Mouse (Mus musculus): Measurements from ENCODE around the gene Gm45140. TPM values are rescaled to one million over a fixed set of nuclear protein-coding genes. Genes with fewer than 3 reads are reported as not detected.
"Not testable (repeated sequence)": the region's sequence is repeated elsewhere in the genome, so short reads cannot be mapped to it uniquely, and the experiment has no call there.

Gene Gm45140
- polyA plus RNA-seq, 1 experiment from 2014 or later: 3.6 TPM

DNA sequence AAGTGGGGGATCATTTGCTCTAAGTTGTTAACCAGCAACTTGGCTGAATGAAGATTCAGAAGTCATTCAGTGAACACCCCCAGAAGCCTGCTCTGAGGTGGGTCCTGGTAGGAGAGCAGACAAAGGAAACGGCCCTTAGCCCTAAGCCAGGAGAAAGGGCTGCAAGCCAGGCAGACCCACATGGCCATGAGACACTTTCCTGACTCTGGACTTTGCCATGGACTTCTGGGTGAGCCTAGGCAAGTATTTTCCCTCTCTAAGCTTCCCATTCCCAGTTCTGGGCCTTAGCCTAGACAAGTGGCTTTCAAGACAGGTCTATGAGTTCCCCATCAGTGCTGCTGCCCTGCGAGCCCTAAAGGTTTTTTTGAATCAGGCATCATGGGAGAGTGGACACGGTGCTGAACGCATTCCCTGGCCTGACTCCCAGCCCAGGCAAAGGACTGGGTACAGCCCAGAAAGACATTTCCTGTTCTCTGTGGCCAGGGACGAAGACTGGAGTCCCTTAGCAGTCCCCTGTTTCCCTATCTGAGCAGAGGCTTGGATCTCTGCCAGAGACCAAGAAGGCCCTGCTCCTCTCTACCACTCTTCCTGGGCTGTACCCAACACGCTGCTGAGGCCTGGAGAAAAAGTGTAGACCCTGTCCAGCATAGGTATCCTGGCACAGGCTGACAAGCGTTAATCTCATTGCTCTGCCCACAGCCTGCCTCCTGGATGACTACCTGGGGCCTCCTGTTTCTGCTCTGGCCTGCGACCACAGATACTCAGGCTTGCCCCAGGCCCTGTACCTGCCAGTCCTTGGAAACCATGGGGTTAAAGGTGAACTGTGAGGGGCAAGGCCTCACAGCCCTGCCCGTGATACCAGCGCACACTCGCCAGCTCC lies 57.1 kb downstream of the Gm45140 start:
- no peak overlapping the region for H3K4me2 ChIP-seq (replicated peaks)
- H3K27me3 ChIP-seq: no peaks in the 10 kb centered on the region
- H3K4me1 ChIP-seq: no peaks in the 10 kb centered on the region
- WGBS: 80% methylated on average over 11 of the region's 11 CpGs
- no peak overlapping the region for H3K9ac ChIP-seq (replicated peaks)
- H3K36me3 ChIP-seq: no peaks in the 10 kb centered on the region
- no peak overlapping the region for H3K27ac ChIP-seq (replicated peaks)
- no peaks in the 10 kb centered on the region for H3K9me3 ChIP-seq
- H3K4me3 ChIP-seq: no peak overlapping the region
- no peak for ATAC-seq (replicated peaks)

DNA sequence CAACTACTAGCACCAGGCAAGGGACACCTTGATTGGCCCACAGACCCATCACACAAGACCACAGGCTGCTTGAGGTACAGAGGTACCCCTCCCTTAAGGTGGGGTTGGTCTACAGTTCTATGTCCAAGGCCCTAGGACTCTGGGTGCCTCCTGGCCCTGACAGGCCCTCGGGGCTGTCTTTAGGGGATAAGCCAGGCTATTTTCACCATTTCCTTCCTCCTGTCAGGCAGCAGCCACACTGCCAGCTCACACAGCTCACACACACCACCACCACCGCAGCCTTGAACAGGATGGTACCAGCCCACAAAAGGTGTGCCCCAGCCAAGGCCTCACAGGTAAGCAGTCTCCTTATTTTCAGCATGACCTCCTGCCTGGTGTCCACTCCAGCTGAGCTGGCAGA lies 57.8 kb downstream of the Gm45140 start, which contains the start of gene Gp9:
Gene Gp9, plus strand, starts transcription at position 231 of the 400 bp plus-strand sequence.
- ATAC-seq (replicated peaks): no peak
- no peak within 1 kb of the TSS for H3K9ac ChIP-seq (replicated peaks)
- H3K9me3 ChIP-seq: no peaks in the 10 kb centered on the region
- no peaks in the 10 kb centered on the region for H3K36me3 ChIP-seq
- WGBS: 88% methylated on average over 2 of the region's 2 CpGs
- H3K27ac ChIP-seq (replicated peaks): no peak within 1 kb of the TSS
- H3K4me3 ChIP-seq: no peak within 1 kb of the TSS
- H3K4me1 ChIP-seq: no peaks in the 10 kb centered on the region
- H3K27me3 ChIP-seq: no peaks in the 10 kb centered on the region
- no peak within 1 kb of the TSS for H3K4me2 ChIP-seq (replicated peaks)

DNA sequence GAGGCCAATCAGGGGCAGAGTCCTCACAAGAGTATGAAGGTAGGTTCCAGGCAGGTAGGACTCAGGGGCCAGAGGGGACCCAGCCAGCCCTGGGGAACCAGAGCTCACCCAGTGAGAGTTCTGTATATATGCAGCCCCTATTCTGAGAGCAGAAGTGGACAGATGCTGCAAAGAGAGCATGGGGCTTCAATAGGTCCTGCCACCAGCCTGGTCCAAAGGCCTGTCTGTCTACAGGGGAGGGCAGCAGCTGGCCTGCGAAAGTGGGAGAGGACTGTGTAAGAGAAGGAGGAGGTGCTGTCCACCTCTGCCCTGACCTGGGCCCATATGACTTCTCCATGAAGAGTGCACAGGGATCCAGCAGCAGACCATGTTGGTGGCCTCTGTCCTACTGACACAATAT lies 58.9 kb downstream of the Gm45140 start:
- H3K27me3 ChIP-seq: no peaks in the 10 kb centered on the region
- H3K4me2 ChIP-seq (replicated peaks): no peak overlapping the region
- H3K4me1 ChIP-seq: no peaks in the 10 kb centered on the region
- no peaks in the 10 kb centered on the region for H3K9me3 ChIP-seq
- WGBS: 100% methylated on average over 1 of the region's 1 CpGs
- H3K27ac ChIP-seq (replicated peaks): no peak overlapping the region
- no peaks in the 10 kb centered on the region for H3K36me3 ChIP-seq
- H3K9ac ChIP-seq (replicated peaks): no peak overlapping the region
- no peak overlapping the region for H3K4me3 ChIP-seq
- ATAC-seq (replicated peaks): no peak

DNA sequence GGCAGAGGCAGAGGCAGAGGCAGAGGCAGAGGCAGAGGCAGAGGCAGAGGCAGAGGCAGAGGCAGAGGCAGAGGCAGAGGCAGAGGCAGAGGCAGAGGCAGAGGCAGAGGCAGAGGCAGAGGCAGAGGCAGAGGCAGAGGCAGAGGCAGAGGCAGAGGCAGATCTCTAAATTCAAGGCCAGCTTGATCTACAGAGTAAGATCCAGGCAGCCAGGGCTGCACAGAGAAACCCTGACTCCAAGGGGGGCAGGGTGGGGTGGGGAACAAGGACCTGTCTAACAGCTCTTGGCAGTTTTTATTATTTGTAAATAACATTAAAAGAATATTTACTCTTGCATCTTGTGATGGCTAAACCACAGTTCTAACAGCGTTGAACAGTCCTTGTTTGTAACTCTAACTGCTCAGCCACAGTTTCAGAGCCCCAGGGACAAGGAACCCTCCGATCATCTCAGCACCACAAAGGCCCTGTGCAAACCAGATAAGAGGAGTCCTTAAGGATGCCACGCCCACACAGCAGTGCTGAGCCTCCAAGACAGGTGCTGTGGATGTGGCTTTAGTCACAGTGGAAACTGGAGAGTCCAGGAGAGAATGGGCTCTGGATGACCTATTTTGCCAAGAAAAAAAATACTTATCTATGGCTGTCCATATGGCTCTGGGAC lies 59.9 kb downstream of the Gm45140 start:
- H3K4me1 ChIP-seq: no peaks in the 10 kb centered on the region
- no peak for ATAC-seq (replicated peaks)
- no peaks in the 10 kb centered on the region for H3K9me3 ChIP-seq
- H3K27ac ChIP-seq (replicated peaks): no peak overlapping the region
- H3K9ac ChIP-seq (replicated peaks): no peak overlapping the region
- no peaks in the 10 kb centered on the region for H3K27me3 ChIP-seq
- no peak overlapping the region for H3K4me3 ChIP-seq
- H3K36me3 ChIP-seq: no peaks in the 10 kb centered on the region
- H3K4me2 ChIP-seq (replicated peaks): no peak overlapping the region
- 84% methylated on average over 3 of the region's 3 CpGs for WGBS

DNA sequence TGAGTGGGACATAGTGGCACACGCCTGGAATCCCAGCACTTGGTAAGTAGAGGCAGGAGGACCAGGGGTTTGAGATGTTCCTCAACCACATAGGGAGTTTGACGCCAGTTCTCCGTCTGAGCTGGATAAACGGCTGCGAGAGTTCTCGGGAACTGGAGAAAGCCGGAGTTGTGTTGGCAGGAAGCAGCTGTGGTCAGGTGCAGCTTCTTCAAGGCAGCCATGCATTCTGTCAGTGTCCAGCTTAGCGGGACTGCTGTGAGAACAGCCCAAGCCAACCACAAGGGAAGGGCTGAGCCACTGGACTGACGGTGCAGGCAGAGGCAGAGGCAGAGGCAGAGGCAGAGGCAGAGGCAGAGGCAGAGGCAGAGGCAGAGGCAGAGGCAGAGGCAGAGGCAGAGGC lies 60.7 kb downstream of the Gm45140 start:
- ATAC-seq (replicated peaks): no peak
- no peak overlapping the region for H3K9ac ChIP-seq (replicated peaks)
- no peaks in the 10 kb centered on the region for H3K9me3 ChIP-seq
- no peak overlapping the region for H3K4me3 ChIP-seq
- 87% methylated on average over 9 of the region's 9 CpGs for WGBS
- no peaks in the 10 kb centered on the region for H3K36me3 ChIP-seq
- no peaks in the 10 kb centered on the region for H3K4me1 ChIP-seq
- H3K27me3 ChIP-seq: no peaks in the 10 kb centered on the region
- H3K27ac ChIP-seq (replicated peaks): no peak overlapping the region
- H3K4me2 ChIP-seq (replicated peaks): no peak overlapping the region

DNA sequence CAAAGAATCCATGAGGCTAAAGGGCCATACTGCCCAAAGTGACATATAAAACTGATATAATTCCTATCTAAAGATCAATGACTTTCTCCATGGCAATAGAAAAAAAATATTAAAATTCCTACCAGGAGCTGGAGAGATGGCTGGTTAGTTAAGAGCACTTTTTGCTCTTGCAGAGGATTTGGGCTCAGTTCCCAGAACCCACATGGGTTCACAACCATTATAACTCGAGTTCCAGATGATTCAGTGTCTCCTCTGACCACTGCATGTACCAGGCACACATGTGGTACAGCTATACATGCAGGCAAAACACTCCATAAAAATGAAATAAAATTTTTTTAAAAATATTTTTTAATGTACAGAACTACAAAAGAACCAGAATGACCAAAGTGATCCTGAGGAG lies 61.1 kb downstream of the Gm45140 start:
- H3K4me3 ChIP-seq: no peak overlapping the region
- no peaks in the 10 kb centered on the region for H3K9me3 ChIP-seq
- no peak overlapping the region for H3K9ac ChIP-seq (replicated peaks)
- H3K4me2 ChIP-seq (replicated peaks): no peak overlapping the region
- no peaks in the 10 kb centered on the region for H3K36me3 ChIP-seq
- no peak overlapping the region for H3K27ac ChIP-seq (replicated peaks)
- H3K27me3 ChIP-seq: no peaks in the 10 kb centered on the region
- ATAC-seq (replicated peaks): no peak
- 45% methylated on average over 1 of the region's 1 CpGs for WGBS
- no peaks in the 10 kb centered on the region for H3K4me1 ChIP-seq

DNA sequence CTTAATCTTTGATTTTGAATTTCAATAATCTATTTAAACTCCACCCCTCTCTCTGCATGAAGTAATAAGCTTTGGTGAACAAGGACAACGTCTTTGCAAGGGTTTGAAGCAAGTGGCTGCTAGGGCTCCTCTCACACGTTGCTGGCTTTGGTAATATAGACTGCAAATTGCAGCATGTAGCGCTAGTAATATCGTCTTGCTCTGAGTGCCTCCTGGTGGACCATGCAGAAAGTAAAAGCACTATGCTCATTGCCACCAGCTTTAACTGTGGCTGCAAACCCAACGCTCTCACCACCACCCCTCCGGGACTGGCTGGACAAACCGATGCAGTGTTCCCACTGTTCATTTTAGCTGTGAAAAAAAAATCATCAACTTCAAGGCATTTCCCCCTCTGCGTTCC lies 65.0 kb downstream of the Gm45140 start:
- no peak for ATAC-seq (replicated peaks)
- no peaks in the 10 kb centered on the region for H3K27me3 ChIP-seq
- H3K4me3 ChIP-seq: no peak overlapping the region
- no peak overlapping the region for H3K4me2 ChIP-seq (replicated peaks)
- H3K27ac ChIP-seq (replicated peaks): no peak overlapping the region
- WGBS: 66% methylated on average over 8 of the region's 8 CpGs
- no peaks in the 10 kb centered on the region for H3K9me3 ChIP-seq
- no peaks in the 10 kb centered on the region for H3K36me3 ChIP-seq
- no peak overlapping the region for H3K9ac ChIP-seq (replicated peaks)
- H3K4me1 ChIP-seq: no peaks in the 10 kb centered on the region

DNA sequence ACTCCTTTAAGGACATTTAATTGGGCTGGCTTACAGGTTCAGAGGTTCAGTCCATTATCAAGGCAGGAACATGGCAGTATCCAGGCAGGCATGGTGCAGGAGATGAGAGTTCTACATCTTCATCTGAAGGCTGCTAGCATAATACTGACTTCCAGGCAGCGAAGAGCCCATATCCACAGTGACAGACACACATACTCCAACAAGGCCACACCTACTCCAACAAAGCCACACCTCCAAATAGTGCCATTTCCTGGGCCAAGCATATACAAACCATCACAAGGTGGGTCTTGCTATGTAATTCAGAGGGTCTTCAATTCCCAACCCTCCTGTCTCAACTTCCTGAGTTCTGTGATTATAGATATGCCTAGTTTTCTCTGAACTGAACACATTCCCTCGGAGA lies 71.3 kb downstream of the Gm45140 start:
- H3K4me2 ChIP-seq (replicated peaks); H3K36me3 ChIP-seq; H3K4me1 ChIP-seq; H3K27ac ChIP-seq (replicated peaks); H3K9ac ChIP-seq (replicated peaks); H3K27me3 ChIP-seq; H3K4me3 ChIP-seq; H3K9me3 ChIP-seq; ATAC-seq (replicated peaks): not testable (repeated sequence)
- WGBS: 91% methylated on average over 2 of the region's 2 CpGs

DNA sequence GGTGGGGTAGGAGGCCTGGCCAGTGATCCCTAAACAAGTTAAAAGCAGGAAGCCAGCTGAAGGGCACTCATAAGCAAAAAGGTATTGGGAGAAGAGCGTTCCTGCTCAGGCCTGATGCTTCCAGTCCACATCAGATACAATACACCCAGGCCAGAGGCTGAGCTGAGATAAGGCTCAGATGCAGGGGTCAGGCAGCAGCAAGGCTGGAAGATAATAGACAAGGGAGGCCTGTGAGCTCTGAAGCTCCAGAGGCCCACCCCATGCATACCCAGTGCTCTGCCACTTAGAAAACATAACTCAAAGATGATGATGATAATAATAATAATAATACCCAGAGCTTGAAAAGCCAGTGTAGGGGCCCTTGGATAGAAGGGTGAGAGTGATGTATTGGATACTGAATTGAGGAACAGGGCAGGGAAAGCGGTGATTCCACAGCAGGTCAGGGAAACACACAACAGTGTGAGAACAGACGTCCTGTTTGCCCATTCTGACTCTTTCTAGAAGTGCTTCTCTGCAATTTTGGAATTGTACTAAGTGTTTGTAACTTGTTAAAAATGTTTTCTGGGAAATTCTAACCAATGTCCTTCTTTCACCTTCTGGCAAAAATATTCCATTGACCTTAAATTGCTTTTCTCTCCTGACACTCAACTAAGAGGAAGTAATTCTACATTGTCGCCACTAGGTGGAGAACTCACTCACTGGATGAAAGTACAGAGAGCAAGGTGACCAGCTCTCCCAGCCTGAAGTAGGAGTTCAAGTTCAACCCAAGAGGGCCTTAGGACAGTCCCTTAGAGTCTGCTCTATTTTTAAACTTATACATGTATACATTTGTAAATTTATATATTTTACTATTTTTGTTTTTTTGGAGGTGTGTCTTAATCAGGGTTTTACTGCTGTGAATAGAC lies 72.0 kb downstream of the Gm45140 start:
- no peaks in the 10 kb centered on the region for H3K36me3 ChIP-seq
- H3K27me3 ChIP-seq: no peaks in the 10 kb centered on the region
- 69% methylated on average over 4 of the region's 4 CpGs for WGBS
- no peak overlapping the region for H3K4me3 ChIP-seq
- no peaks in the 10 kb centered on the region for H3K9me3 ChIP-seq
- no peaks in the 10 kb centered on the region for H3K4me1 ChIP-seq
- no peak for ATAC-seq (replicated peaks)
- H3K27ac ChIP-seq (replicated peaks): no peak overlapping the region
- H3K9ac ChIP-seq (replicated peaks): no peak overlapping the region
- no peak overlapping the region for H3K4me2 ChIP-seq (replicated peaks)

DNA sequence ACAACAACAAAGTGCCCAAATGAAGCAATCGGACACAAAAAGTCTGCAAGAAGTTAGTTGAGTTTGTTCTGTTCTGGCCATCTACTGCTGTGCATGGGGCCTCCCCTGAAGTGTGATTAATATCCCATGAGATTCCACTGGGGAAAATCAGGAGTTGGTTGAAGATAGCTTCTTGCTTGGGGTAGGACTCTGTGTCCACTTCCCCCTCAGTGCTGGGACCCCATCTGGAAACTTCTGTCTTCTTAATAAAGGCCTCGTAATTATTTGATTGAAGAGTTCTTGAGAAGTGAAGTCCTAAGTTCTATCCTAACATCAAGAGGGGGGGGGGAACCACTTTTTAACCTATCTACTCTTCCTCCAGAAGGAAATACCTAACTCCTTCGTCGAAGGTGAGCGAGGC lies 73.4 kb downstream of the Gm45140 start:
- 94% methylated on average over 5 of the region's 5 CpGs for WGBS
- no peak for ATAC-seq (replicated peaks)

DNA sequence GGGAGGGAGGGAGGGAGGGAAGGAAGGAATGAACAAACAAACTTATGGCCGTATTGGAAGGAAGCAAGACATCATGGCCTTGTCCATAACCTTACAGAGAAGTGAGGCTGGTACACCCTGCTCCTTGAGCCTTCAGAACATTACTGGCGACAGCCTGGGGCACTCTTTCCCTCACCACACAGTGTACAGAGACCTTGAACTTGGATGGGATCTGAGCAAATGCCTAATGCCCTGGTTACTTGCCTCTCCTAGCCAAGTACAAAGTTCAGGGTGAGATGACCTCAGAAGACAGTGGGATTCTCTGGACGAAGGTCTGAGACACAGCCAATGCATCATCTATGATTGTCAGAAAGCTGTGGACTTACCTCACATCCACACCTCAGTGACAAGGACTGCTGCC lies 75.7 kb downstream of the Gm45140 start:
- no peak overlapping the region for H3K9ac ChIP-seq (replicated peaks)
- ATAC-seq (replicated peaks): no peak
- H3K27me3 ChIP-seq: no peaks in the 10 kb centered on the region
- H3K36me3 ChIP-seq: no peaks in the 10 kb centered on the region
- H3K4me2 ChIP-seq (replicated peaks): no peak overlapping the region
- no peak overlapping the region for H3K4me3 ChIP-seq
- H3K27ac ChIP-seq (replicated peaks): no peak overlapping the region
- H3K9me3 ChIP-seq: no peaks in the 10 kb centered on the region
- H3K4me1 ChIP-seq: no peaks in the 10 kb centered on the region
- 84% methylated on average over 3 of the region's 3 CpGs for WGBS

More for the DNA sequence above, 73.4 kb downstream of the Gm45140 start:
- H3K27ac ChIP-seq (replicated peaks): no peak overlapping the region
- H3K4me3 ChIP-seq: no peak overlapping the region
- no peaks in the 10 kb centered on the region for H3K36me3 ChIP-seq
- H3K9me3 ChIP-seq: no peaks in the 10 kb centered on the region
- H3K4me1 ChIP-seq: no peaks in the 10 kb centered on the region
- H3K4me2 ChIP-seq (replicated peaks): no peak overlapping the region
- H3K27me3 ChIP-seq: no peaks in the 10 kb centered on the region
- no peak overlapping the region for H3K9ac ChIP-seq (replicated peaks)

DNA sequence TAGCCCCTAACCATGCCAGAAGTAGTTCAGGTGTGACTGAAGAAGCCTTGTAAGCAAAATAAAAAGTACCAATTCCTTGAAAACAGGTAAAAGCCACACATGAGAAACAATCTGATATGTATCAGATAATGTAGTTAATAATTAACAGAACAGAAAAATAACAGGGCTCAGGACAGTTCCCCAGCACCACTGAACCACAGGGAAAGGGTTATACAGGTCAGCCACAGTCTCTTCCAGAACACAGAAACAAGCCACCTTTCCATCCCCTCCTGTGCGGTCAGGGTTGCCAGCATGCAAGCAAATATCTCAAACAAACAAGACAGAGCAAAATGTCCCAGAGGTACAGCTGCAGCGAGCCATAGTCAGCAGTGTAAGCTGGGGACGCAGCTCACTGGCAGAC lies 76.2 kb downstream of the Gm45140 start:
- 67% methylated on average over 3 of the region's 3 CpGs for WGBS
- H3K27me3 ChIP-seq: no peaks in the 10 kb centered on the region
- no peak overlapping the region for H3K9ac ChIP-seq (replicated peaks)
- no peak overlapping the region for H3K27ac ChIP-seq (replicated peaks)
- H3K9me3 ChIP-seq: no peaks in the 10 kb centered on the region
- H3K4me2 ChIP-seq (replicated peaks): no peak overlapping the region
- no peak overlapping the region for H3K4me3 ChIP-seq
- no peak for ATAC-seq (replicated peaks)
- H3K4me1 ChIP-seq: no peaks in the 10 kb centered on the region
- H3K36me3 ChIP-seq: no peaks in the 10 kb centered on the region

Measured in forebrain, embryonic 15.5 days (tissue).